Mouse (Mus musculus): ENCODE measurements around the gene Cdk10. TPM values are rescaled to one million over a fixed set of nuclear protein-coding genes. Genes with fewer than 3 reads are reported as not detected.
A peak's percentile ranks its signal among the peaks of the same experiment; 100 is the strongest.

Cdk10 gene
- polyA plus RNA-seq, 1 experiment from 2014 or later = 8.9 TPM

- Histone ChIP-seq H3K4me2 (ENCODE audit: low read depth, low read length) (no peak overlapping the region), H3K27me3 (ENCODE audit: control insufficient read depth, insufficient read depth, low read depth, low read length) (no peaks in the 10 kb centered on the region), H3K9me3 (replicated peaks; ENCODE audit: control insufficient read depth, low read length) (no peaks in the 10 kb centered on the region), H3K27ac (ENCODE audit: low read length) (no peak overlapping the region), H3K4me3 (ENCODE audit: low read depth, low read length) (no peak overlapping the region), H3K9ac (ENCODE audit: low read depth, low read length) (no peak overlapping the region), H3K4me1 (ENCODE audit: control insufficient read depth, low read depth, low read length) (no peaks in the 10 kb centered on the region), H3K36me3 (ENCODE audit: control insufficient read depth, insufficient read depth) (peaks cover 22% of the 10 kb centered on the region)
- 75% methylated on average over 7 of the region's 7 CpGs for WGBS (ENCODE audit: insufficient replicate concordance)
- ATAC-seq (ENCODE audit: low read depth) = no peak
Measured at GRCm38 (mm10) chr8:123278445-123278844, 53.8 kb downstream of the Cdk10 start.

- no peak overlapping the region for H3K9ac ChIP-seq (ENCODE audit: low read depth, low read length)
- no peak overlapping the region for H3K4me3 ChIP-seq (ENCODE audit: low read depth, low read length)
- WGBS (ENCODE audit: insufficient replicate concordance) = 69% methylated on average over 4 of the region's 4 CpGs
- H3K36me3 ChIP-seq (ENCODE audit: control insufficient read depth, insufficient read depth) = peaks cover 15% of the 10 kb centered on the region
- no peak overlapping the region for H3K4me2 ChIP-seq (ENCODE audit: low read depth, low read length)
- no peak for ATAC-seq (ENCODE audit: low read depth)
- H3K4me1 ChIP-seq (ENCODE audit: control insufficient read depth, low read depth, low read length) = no peaks in the 10 kb centered on the region
- no peaks in the 10 kb centered on the region for H3K9me3 ChIP-seq (replicated peaks; ENCODE audit: control insufficient read depth, low read length)
- no peaks in the 10 kb centered on the region for H3K27me3 ChIP-seq (ENCODE audit: control insufficient read depth, insufficient read depth, low read depth, low read length)
- no peak overlapping the region; the same call in 1 of the 2 replicates for H3K27ac ChIP-seq (ENCODE audit: low read length)
Measured at GRCm38 (mm10) chr8:123279828-123280227, 55.2 kb downstream of the Cdk10 start.

- WGBS (ENCODE audit: insufficient replicate concordance) = 72% methylated on average over 13 of the region's 13 CpGs
- peaks cover 15% of the 10 kb centered on the region for H3K36me3 ChIP-seq (ENCODE audit: control insufficient read depth, insufficient read depth)
- H3K9ac ChIP-seq (ENCODE audit: low read depth, low read length) = no peak overlapping the region
- no peaks in the 10 kb centered on the region for H3K4me1 ChIP-seq (ENCODE audit: control insufficient read depth, low read depth, low read length)
- H3K27me3 ChIP-seq (ENCODE audit: control insufficient read depth, insufficient read depth, low read depth, low read length) = no peaks in the 10 kb centered on the region
- H3K4me3 ChIP-seq (ENCODE audit: low read depth, low read length) = peak overlapping the region; percentile 33
- H3K9me3 ChIP-seq (replicated peaks; ENCODE audit: control insufficient read depth, low read length) = no peaks in the 10 kb centered on the region
- H3K27ac ChIP-seq (ENCODE audit: low read length) = peak overlapping the region; percentile 60
- H3K4me2 ChIP-seq (ENCODE audit: low read depth, low read length) = no peak overlapping the region
- ATAC-seq (ENCODE audit: low read depth) = peak; percentile 58
Measured at GRCm38 (mm10) chr8:123280302-123281094, 55.9 kb downstream of the Cdk10 start.

Other genes starting within 250 kb of the Cdk10 start
- 7.8 and 8.6 TPM in 2 replicates for gene Ankrd11, start 182.6 kb upstream of the Cdk10 start, polyA plus RNA-seq (2015; fragmentation: Nextera tagmentation; extraction: Ambion mirVana)
- 19.9 and 20.7 TPM in 2 replicates for gene Spg7, start 161.9 kb upstream of the Cdk10 start, polyA plus RNA-seq (2015; fragmentation: Nextera tagmentation; extraction: Ambion mirVana)
- 732 and 803 TPM in 2 replicates for gene Rpl13, start 122.5 kb upstream of the Cdk10 start, polyA plus RNA-seq (2015; fragmentation: Nextera tagmentation; extraction: Ambion mirVana)
- 0.29 and 0.32 TPM in 2 replicates for gene Cpne7, start 107.5 kb upstream of the Cdk10 start, polyA plus RNA-seq (2015; fragmentation: Nextera tagmentation; extraction: Ambion mirVana)
- 0.74 and 0.89 TPM in 2 replicates for gene Sult5a1, start 66.5 kb upstream of the Cdk10 start, polyA plus RNA-seq (2015; fragmentation: Nextera tagmentation; extraction: Ambion mirVana)
- 0.12 and 0.39 TPM in 2 replicates for gene Dpep1, start 38.6 kb upstream of the Cdk10 start, polyA plus RNA-seq (2015; fragmentation: Nextera tagmentation; extraction: Ambion mirVana)
- 55.9 and 59.6 TPM in 2 replicates for gene Chmp1a, start 12.1 kb upstream of the Cdk10 start, polyA plus RNA-seq (2015; fragmentation: Nextera tagmentation; extraction: Ambion mirVana)
- 0.14 and 0.21 TPM in 2 replicates for gene Spata33, start 12.0 kb upstream of the Cdk10 start, polyA plus RNA-seq (2015; fragmentation: Nextera tagmentation; extraction: Ambion mirVana)
- gene Spata2l, start 11.4 kb downstream of the Cdk10 start, polyA plus RNA-seq (2015; fragmentation: Nextera tagmentation; extraction: Ambion mirVana) = 3.2 and 3.3 TPM in 2 replicates
- 7.5 and 7.8 TPM in 2 replicates for gene Zfp276, start 29.4 kb downstream of the Cdk10 start, polyA plus RNA-seq (2015; fragmentation: Nextera tagmentation; extraction: Ambion mirVana)
- 4.8 and 5.6 TPM in 2 replicates for gene Vps9d1, start 29.5 kb downstream of the Cdk10 start, polyA plus RNA-seq (2015; fragmentation: Nextera tagmentation; extraction: Ambion mirVana)
- 14.4 and 14.8 TPM in 2 replicates for gene Fanca, start 93.7 kb downstream of the Cdk10 start, polyA plus RNA-seq (2015; fragmentation: Nextera tagmentation; extraction: Ambion mirVana)
- 2.3 and 2.4 TPM in 2 replicates for gene Spire2, start 107.9 kb downstream of the Cdk10 start, polyA plus RNA-seq (2015; fragmentation: Nextera tagmentation; extraction: Ambion mirVana)
- gene Tcf25, start 148.9 kb downstream of the Cdk10 start, polyA plus RNA-seq (2015; fragmentation: Nextera tagmentation; extraction: Ambion mirVana) = 54.0 and 58.0 TPM in 2 replicates
- gene Mc1r, start 182.3 kb downstream of the Cdk10 start, polyA plus RNA-seq (2015; fragmentation: Nextera tagmentation; extraction: Ambion mirVana) = not detected in 2 replicates
- gene Tubb3, start 186.6 kb downstream of the Cdk10 start, polyA plus RNA-seq (2015; fragmentation: Nextera tagmentation; extraction: Ambion mirVana) = 0.35 and 0.64 TPM in 2 replicates
- 9.9 and 11.3 TPM in 2 replicates for gene Def8, start 198.7 kb downstream of the Cdk10 start, polyA plus RNA-seq (2015; fragmentation: Nextera tagmentation; extraction: Ambion mirVana)